Mouse (Mus musculus): Measurements from ENCODE around the gene Gpr21. TPM values are rescaled to one million over a fixed set of nuclear protein-coding genes. Genes with fewer than 3 reads are reported as not detected.

Gpr21 gene
- polyA plus RNA-seq, 1 experiment from 2014 or later: 2.1 TPM

Other genes starting within 250 kb of the Gpr21 start
- gene Olfr368, start 189.8 kb upstream of the Gpr21 start, polyA plus RNA-seq (2016; fragmentation: Nextera tagmentation; extraction: Ambion mirVana): not detected in 2 replicates
- gene Pdcl, start 157.0 kb upstream of the Gpr21 start, polyA plus RNA-seq (2016; fragmentation: Nextera tagmentation; extraction: Ambion mirVana): 48.1 and 50.5 TPM in 2 replicates
- 22.2 and 25.6 TPM in 2 replicates for gene Rc3h2, start 93.4 kb upstream of the Gpr21 start, polyA plus RNA-seq (2016; fragmentation: Nextera tagmentation; extraction: Ambion mirVana)
- gene Zbtb26, start 73.2 kb upstream of the Gpr21 start, polyA plus RNA-seq (2016; fragmentation: Nextera tagmentation; extraction: Ambion mirVana): 11.4 and 12.1 TPM in 2 replicates
- 7.9 and 8.7 TPM in 2 replicates for gene Zbtb6, start 73.2 kb upstream of the Gpr21 start, polyA plus RNA-seq (2016; fragmentation: Nextera tagmentation; extraction: Ambion mirVana)
- gene Rabgap1, start 73.1 kb upstream of the Gpr21 start, polyA plus RNA-seq (2016; fragmentation: Nextera tagmentation; extraction: Ambion mirVana): 55.6 and 59.8 TPM in 2 replicates
- 48.7 and 51.4 TPM in 2 replicates for gene Strbp, start 187.5 kb downstream of the Gpr21 start, polyA plus RNA-seq (2016; fragmentation: Nextera tagmentation; extraction: Ambion mirVana)

Data from limb, embryonic 12.5 days (tissue).